Mouse (Mus musculus) left cerebral cortex, adult 18-20 months (tissue): Measurements from ENCODE around the gene Krt2. TPM values are rescaled to one million over a fixed set of nuclear protein-coding genes. Genes with fewer than 3 reads are reported as not detected.

ENCODE experiments used
- DNase-seq, 2 experiments: peaks; one replicate each; pipeline ENCODE4 v3.0.0; 2021 to 2022; ENCODE audit warnings: low spot score in 2 of 2, mixed read lengths in 1 of 2
- total RNA-seq, 2 experiments: library from RNA; stranded (reverse); gene quantifications; 2 replicates each; pipeline ENCODE4 v1.2.3; 2021

The Krt2 gene
- total RNA-seq, 2 experiments from 2014 or later = 0.28 to 0.67 TPM

GRCm38 (mm10) chr15:101772711-101773081 is 45.3 kb downstream of the Krt2 start:
- DNase-seq = peak; percentile 87 to 94

- DNase-seq = no peak
These were observed 45.8 kb downstream of the Krt2 start for GRCm38 (mm10) chr15:101772080-101772710.

DNA sequence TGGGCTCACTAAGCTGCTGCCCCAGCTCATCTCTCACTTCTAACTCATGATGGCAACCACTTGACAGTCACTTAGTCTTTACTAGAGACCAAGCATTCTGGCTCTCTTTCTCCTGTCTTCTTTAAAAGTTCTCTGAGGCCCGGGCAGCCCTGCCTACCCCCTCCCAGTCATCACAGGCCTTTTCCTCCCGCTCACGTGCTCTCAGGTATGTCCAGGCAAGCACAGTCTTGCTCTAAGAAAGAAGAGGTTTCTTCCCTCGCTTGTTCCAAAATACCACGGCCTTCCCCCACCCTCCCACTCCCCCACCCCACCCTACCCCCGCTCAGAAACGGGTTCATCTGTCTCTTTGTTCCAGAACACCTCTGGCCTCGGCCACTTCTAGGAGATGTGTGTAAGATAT is 47.7 kb downstream of the Krt2 start:
- DNase-seq = no peak

Other genes with a start within 250 kb of the Krt2 start
- not detected for gene Krt75, start 244.3 kb downstream of the Krt2 start, total RNA-seq
- not detected for gene Gm5414, start 190.0 kb downstream of the Krt2 start, total RNA-seq
- gene Gm5478, start 170.8 kb downstream of the Krt2 start, total RNA-seq = not detected
- gene Krt6b, start 137.9 kb downstream of the Krt2 start, total RNA-seq = not detected
- not detected for gene Krt6a, start 123.9 kb downstream of the Krt2 start, total RNA-seq
- gene Krt5, start 105.3 kb downstream of the Krt2 start, total RNA-seq = not detected
- gene Krt71, start 75.1 kb downstream of the Krt2 start, total RNA-seq = not detected
- not detected for gene Krt72, start 31.7 kb downstream of the Krt2 start, total RNA-seq
- gene Krt73, start 15.8 kb downstream of the Krt2 start, total RNA-seq = 1 to 10 TPM; 1.7 TPM
- 1 to 10 TPM; 1.7 to 2.6 TPM for gene Krt1, start 32.6 kb upstream of the Krt2 start, total RNA-seq
- gene Krt77, start 51.5 kb upstream of the Krt2 start, total RNA-seq = 10 to 100 TPM; 13.4 to 16.9 TPM
- gene Krt76, start 74.8 kb upstream of the Krt2 start, total RNA-seq = not detected
- gene Krt4, start 106.6 kb upstream of the Krt2 start, total RNA-seq = not detected
- gene Krt79, start 122.2 kb upstream of the Krt2 start, total RNA-seq = not detected
- gene Krt78, start 136.1 kb upstream of the Krt2 start, total RNA-seq = not detected
- gene Krt8, start 186.3 kb upstream of the Krt2 start, total RNA-seq = not detected
- under 1 TPM in 1 of 2 experiments, not detected in 1; 0.26 TPM for gene Krt18, start 210.0 kb upstream of the Krt2 start, total RNA-seq